Mouse (Mus musculus) Patski (cell line): ENCODE measurements around the gene Kalrn. TPM values are rescaled to one million over a fixed set of nuclear protein-coding genes. Genes with fewer than 3 reads are reported as not detected.

Source experiments
- ATAC-seq: fragments of 100-300 bp; one replicate; pipeline ENCODE4 v1.8.0; 2021
- CTCF ChIA-PET: fragments of 350-600 bp; sonication (Branson Sonifier 250); formaldehyde crosslinking; loops from one replicate; lab custom pipeline; 2022; ENCODE audit warnings: inconsistent platforms; lab: Charles Lee
- POLR2A ChIA-PET: fragments of 350-600 bp; sonication (Branson Sonifier 250); formaldehyde crosslinking; loops from one replicate; lab custom pipeline; 2022; ENCODE audit warnings: antibody characterized with exemption, inconsistent platforms; lab: Charles Lee
- DNase-seq: peaks from one replicate; pipeline ENCODE4 v3.0.0-alpha.2; 2011; ENCODE audit warnings: low read depth, low spot score
- H3K27me3 ChIP-seq: fragments of 371-371 bp; one replicate; pipeline ENCODE4 v1.5.1; 2021
- CTCF ChIP-seq: fragments of 100-300 bp; IDR thresholded peaks from one replicate; pipeline ENCODE4 v1.5.1; 2021
- in situ Hi-C: fragments of 300-500 bp; cut with MboI; formaldehyde crosslinking; loops from 3 replicates; pipeline ENCODE4 v1.11.1; 2018; ENCODE audit warnings: low pct_unique_long_range_greater_than_20kb, mixed read lengths
- polyA plus RNA-seq: library from polyadenylated mRNA; unstranded; gene quantifications from one replicate; pipeline ENCODE4 v1.2.3, GENCODE M21; 2021

Kalrn gene
- polyA plus RNA-seq, 1 experiment from 2014 or later: 25.1 TPM

GRCm38 (mm10) chr16:34231952-34232351 lies 341.4 kb downstream of the Kalrn start:
- no peak for TF ChIP-seq CTCF
- in situ Hi-C loops: no loop called here
- ChIA-PET POLR2A (no interaction called here), CTCF (interaction anchor here (1.3 kb wide), 1 partner anchor 10 kb away, joined by 3 read pairs; no protein-coding TSS in a partner anchor)
- ATAC-seq: no peak
- DNase-seq: no peak
- H3K27me3 ChIP-seq: no peaks in the 10 kb centered on the region

GRCm38 (mm10) chr16:34231146-34231545 lies 342.2 kb downstream of the Kalrn start:
- DNase-seq (no peak), ATAC-seq (no peak)
- TF ChIP-seq CTCF: no peak
- ChIA-PET CTCF (interaction anchor here (1.3 kb wide), 1 partner anchor 9 kb away, joined by 3 read pairs; no protein-coding TSS in a partner anchor), POLR2A (no interaction called here)
- no peaks in the 10 kb centered on the region for H3K27me3 ChIP-seq
- in situ Hi-C loops: no loop called here

GRCm38 (mm10) chr16:34229350-34229749 lies 344.0 kb downstream of the Kalrn start:
- CTCF ChIA-PET: no interaction called here
- DNase-seq (no peak), ATAC-seq (no peak)
- in situ Hi-C loops: no loop called here
- TF ChIP-seq CTCF: no peak
- POLR2A ChIA-PET: no interaction called here
- H3K27me3 ChIP-seq: no peaks in the 10 kb centered on the region

GRCm38 (mm10) chr16:34228661-34229060 lies 344.7 kb downstream of the Kalrn start:
- ChIA-PET POLR2A (interaction anchor here (0.6 kb wide), 1 partner anchor 404 kb away, joined by 3 read pairs; no protein-coding TSS in a partner anchor), CTCF (interaction anchor here (1.2 kb wide), 1 partner anchor 36 kb away, joined by 3 read pairs; no protein-coding TSS in a partner anchor)
- ATAC-seq: no peak
- no peaks in the 10 kb centered on the region for H3K27me3 ChIP-seq
- in situ Hi-C loops: no loop called here
- DNase-seq: no peak
- TF ChIP-seq CTCF: no peak

GRCm38 (mm10) chr16:34212160-34212559 lies 361.2 kb downstream of the Kalrn start:
- POLR2A ChIA-PET: no interaction called here
- no peak for DNase-seq
- no peak for ATAC-seq

GRCm38 (mm10) chr16:34211243-34211642 lies 362.1 kb downstream of the Kalrn start:
- ATAC-seq (no peak), DNase-seq (no peak)
- H3K27me3 ChIP-seq: no peaks in the 10 kb centered on the region
- POLR2A ChIA-PET: no interaction called here
- in situ Hi-C loops: no loop called here
- CTCF ChIA-PET: interaction anchor here (0.8 to 1.4 kb wide), 3 partner anchors 9 to 15 kb away, joined by 3 to 6 read pairs (median 3); no protein-coding TSS in a partner anchor
- TF ChIP-seq CTCF: no peak

More at GRCm38 (mm10) chr16:34212160-34212559, 361.2 kb downstream of the Kalrn start:
- TF ChIP-seq CTCF: no peak
- CTCF ChIA-PET: interaction anchor here (1.0 to 1.4 kb wide), 2 partner anchors 10 to 13 kb away, joined by 3 to 6 read pairs; no protein-coding TSS in a partner anchor
- in situ Hi-C loops: no loop called here
- no peaks in the 10 kb centered on the region for H3K27me3 ChIP-seq

GRCm38 (mm10) chr16:34208748-34209147 lies 364.6 kb downstream of the Kalrn start:
- TF ChIP-seq CTCF: no peak
- no peaks in the 10 kb centered on the region for H3K27me3 ChIP-seq
- DNase-seq (no peak), ATAC-seq (no peak)
- ChIA-PET CTCF (interaction anchor here (0.6 kb wide), 1 partner anchor 15 kb away, joined by 3 read pairs; no protein-coding TSS in a partner anchor), POLR2A (no interaction called here)
- in situ Hi-C loops: no loop called here

GRCm38 (mm10) chr16:34207972-34208371 lies 365.4 kb downstream of the Kalrn start:
- ChIA-PET CTCF (interaction anchor here (0.8 kb wide), 1 partner anchor 15 kb away, joined by 4 read pairs; no protein-coding TSS in a partner anchor), POLR2A (no interaction called here)
- ATAC-seq: no peak
- H3K27me3 ChIP-seq: no peaks in the 10 kb centered on the region
- in situ Hi-C loops: no loop called here
- no peak for DNase-seq
- TF ChIP-seq CTCF: no peak

- in situ Hi-C loops: no loop called here
- ATAC-seq: no peak
These were observed 368.7 kb downstream of the Kalrn start for GRCm38 (mm10) chr16:34204527-34205139.

GRCm38 (mm10) chr16:34199543-34199942 lies 373.8 kb downstream of the Kalrn start:
- DNase-seq: no peak
- H3K27me3 ChIP-seq: no peaks in the 10 kb centered on the region
- TF ChIP-seq CTCF: no peak
- ATAC-seq: no peak
- POLR2A ChIA-PET: no interaction called here
- in situ Hi-C loops: loop anchor here (10.0 kb wide), 1 partner anchor 505 kb away; no protein-coding TSS in a partner anchor
- CTCF ChIA-PET: no interaction called here

More at GRCm38 (mm10) chr16:34204527-34205139, 368.7 kb downstream of the Kalrn start:
- no peak for DNase-seq
- ChIA-PET POLR2A (no interaction called here), CTCF (interaction anchor here (0.8 to 1.2 kb wide), 2 partner anchors 9 to 12 kb away, joined by 3 to 5 read pairs; no protein-coding TSS in a partner anchor)
- TF ChIP-seq CTCF: no peak
- H3K27me3 ChIP-seq: no peaks in the 10 kb centered on the region
